Mouse (Mus musculus): ENCODE results near the gene Rpl22l1.

GRCm38 (mm10) chr3:28780511-28780910, 24.7 kb upstream of the Rpl22l1 start:
- TF ChIP-seq CTCF (IDR thresholded peaks at IDR 0.05; ENCODE audit: extremely low read depth, insufficient read depth, insufficient read length, insufficient replicate concordance): no peak
- no peak for TF ChIP-seq POLR2A (IDR thresholded peaks at IDR 0.05; ENCODE audit: low read depth, low read length)
